Mouse (Mus musculus): Measurements from ENCODE around the gene Kprp. TPM values are rescaled to one million over a fixed set of nuclear protein-coding genes. Genes with fewer than 3 reads are reported as not detected.
"Not testable (repeated sequence)": the region's sequence is repeated elsewhere in the genome, so short reads cannot be mapped to it uniquely, and the experiment has no call there.

The Kprp gene
- polyA plus RNA-seq (2012; rRNA removed): not detected in 2 replicates

DNA sequence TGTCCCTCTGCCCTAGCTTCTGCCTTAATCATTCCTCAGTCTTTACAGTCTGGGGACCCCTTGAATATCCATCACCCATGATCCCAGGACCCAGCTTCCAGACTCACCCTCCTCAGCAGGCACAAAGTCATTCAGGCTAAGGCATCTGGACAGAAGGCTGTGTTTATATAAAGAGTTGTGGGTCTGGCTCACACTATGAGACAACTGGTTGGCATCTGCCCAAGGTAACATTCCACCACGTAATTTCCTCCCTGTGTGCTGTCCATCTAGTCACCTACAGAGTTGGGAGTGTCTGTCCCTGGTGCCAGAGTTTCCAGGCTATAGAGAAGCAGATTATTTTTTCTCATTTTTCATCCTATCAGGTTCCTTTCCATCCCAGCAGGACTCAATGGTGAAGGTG lies at the start of gene Kprp:
Kprp (minus strand) TSS at position 140 of the 400 bp plus-strand sequence.
- Histone ChIP-seq H3K4me3 (ENCODE audit: low read depth, low read length) (no peak within 1 kb of the TSS), H3K27ac (ENCODE audit: insufficient read depth, low read depth, low read length) (no peak within 1 kb of the TSS), H3K4me1 (ENCODE audit: control insufficient read depth, insufficient read depth, insufficient read length, low read length) (no peaks in the 10 kb centered on the region), H3K27me3 (ENCODE audit: control insufficient read depth, insufficient read depth, low read length) (no peaks in the 10 kb centered on the region), H3K36me3 (ENCODE audit: control insufficient read depth, insufficient read depth, low read length) (no peaks in the 10 kb centered on the region)
- WGBS: 20% methylated on average over 1 of the region's 1 CpGs
- TF ChIP-seq POLR2A (IDR thresholded peaks at IDR 0.05; ENCODE audit: low read depth, low read length): no peak
- no peak for TF ChIP-seq CTCF (IDR thresholded peaks at IDR 0.05; ENCODE audit: extremely low read depth, insufficient read length, insufficient replicate concordance, low read depth, low read length)

GRCm38 (mm10) chr3:92874180-92874579 lies 47.1 kb upstream of the Kprp start:
- H3K4me1 ChIP-seq (ENCODE audit: control insufficient read depth, insufficient read depth, insufficient read length, low read length): no peaks in the 10 kb centered on the region
- TF ChIP-seq CTCF (IDR thresholded peaks at IDR 0.05; ENCODE audit: extremely low read depth, insufficient read length, insufficient replicate concordance, low read depth, low read length) (no peak), POLR2A (IDR thresholded peaks at IDR 0.05; ENCODE audit: low read depth, low read length) (no peak)
- no peaks in the 10 kb centered on the region for H3K36me3 ChIP-seq (ENCODE audit: control insufficient read depth, insufficient read depth, low read length)
- H3K27ac ChIP-seq (ENCODE audit: insufficient read depth, low read depth, low read length): no peak overlapping the region
- H3K4me3 ChIP-seq (ENCODE audit: low read depth, low read length): no peak overlapping the region
- 82% methylated on average over 3 of the region's 3 CpGs for WGBS
- H3K27me3 ChIP-seq (ENCODE audit: control insufficient read depth, insufficient read depth, low read length): no peaks in the 10 kb centered on the region

- Histone ChIP-seq H3K27me3 (ENCODE audit: control insufficient read depth, insufficient read depth, low read length) (no peaks in the 10 kb centered on the region), H3K27ac (ENCODE audit: insufficient read depth, low read depth, low read length) (no peak within 1 kb of the TSS), H3K4me3 (ENCODE audit: low read depth, low read length) (no peak within 1 kb of the TSS), H3K36me3 (ENCODE audit: control insufficient read depth, insufficient read depth, low read length) (no peaks in the 10 kb centered on the region), H3K4me1 (ENCODE audit: control insufficient read depth, insufficient read depth, insufficient read length, low read length) (no peaks in the 10 kb centered on the region)
- TF ChIP-seq CTCF (IDR thresholded peaks at IDR 0.05; ENCODE audit: extremely low read depth, insufficient read length, insufficient replicate concordance, low read depth, low read length) (no peak), POLR2A (IDR thresholded peaks at IDR 0.05; ENCODE audit: low read depth, low read length) (no peak)
- WGBS: 74% methylated on average over 4 of the region's 4 CpGs
Measured at GRCm38 (mm10) chr3:92870116-92870515, 43.1 kb upstream of the Kprp start, which contains the start of gene 2310050C09Rik. TSS of gene 2310050C09Rik (minus strand) at chr3:92870216.

- TF ChIP-seq POLR2A (IDR thresholded peaks at IDR 0.05; ENCODE audit: low read depth, low read length) (no peak), CTCF (IDR thresholded peaks at IDR 0.05; ENCODE audit: extremely low read depth, insufficient read length, insufficient replicate concordance, low read depth, low read length) (no peak)
- 86% methylated on average over 3 of the region's 3 CpGs for WGBS
- H3K36me3 ChIP-seq (ENCODE audit: control insufficient read depth, insufficient read depth, low read length): no peaks in the 10 kb centered on the region
- no peak within 1 kb of the TSS for H3K4me3 ChIP-seq (ENCODE audit: low read depth, low read length)
- H3K27ac ChIP-seq (ENCODE audit: insufficient read depth, low read depth, low read length): no peak within 1 kb of the TSS
- H3K4me1 ChIP-seq (ENCODE audit: control insufficient read depth, insufficient read depth, insufficient read length, low read length): no peaks in the 10 kb centered on the region
- no peaks in the 10 kb centered on the region for H3K27me3 ChIP-seq (ENCODE audit: control insufficient read depth, insufficient read depth, low read length)
Measured at GRCm38 (mm10) chr3:92851186-92851585, 24.1 kb upstream of the Kprp start, which contains the start of gene Lce1l. TSS of gene Lce1l (minus strand) at chr3:92851286.

DNA sequence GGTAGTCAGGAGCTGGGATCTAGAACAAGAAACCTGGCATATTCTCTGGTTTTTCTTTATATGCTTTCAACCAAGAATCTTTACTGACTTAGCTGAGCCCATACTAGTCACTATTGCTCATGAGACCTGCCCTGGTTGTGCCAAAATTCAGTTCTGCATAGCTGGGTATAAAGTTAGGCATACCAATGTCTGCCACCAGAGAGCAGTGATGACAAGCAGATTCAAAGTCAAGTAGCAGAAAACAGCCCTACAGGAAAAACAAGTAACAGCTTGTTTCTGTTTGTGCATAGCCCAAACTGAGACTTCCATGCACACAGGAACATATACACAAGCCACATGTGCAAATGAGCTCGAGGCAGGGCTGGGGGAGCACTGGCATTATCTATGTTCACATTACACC lies 1.2 kb downstream of the Kprp start:
- WGBS: 11% methylated on average over 1 of the region's 1 CpGs
- TF ChIP-seq POLR2A (IDR thresholded peaks at IDR 0.05; ENCODE audit: low read depth, low read length) (no peak), CTCF (IDR thresholded peaks at IDR 0.05; ENCODE audit: extremely low read depth, insufficient read length, insufficient replicate concordance, low read depth, low read length) (no peak)
- H3K27me3 ChIP-seq (ENCODE audit: control insufficient read depth, insufficient read depth, low read length): no peaks in the 10 kb centered on the region
- no peaks in the 10 kb centered on the region for H3K36me3 ChIP-seq (ENCODE audit: control insufficient read depth, insufficient read depth, low read length)
- no peak overlapping the region for H3K27ac ChIP-seq (ENCODE audit: insufficient read depth, low read depth, low read length)
- no peaks in the 10 kb centered on the region for H3K4me1 ChIP-seq (ENCODE audit: control insufficient read depth, insufficient read depth, insufficient read length, low read length)
- H3K4me3 ChIP-seq (ENCODE audit: low read depth, low read length): no peak overlapping the region

DNA sequence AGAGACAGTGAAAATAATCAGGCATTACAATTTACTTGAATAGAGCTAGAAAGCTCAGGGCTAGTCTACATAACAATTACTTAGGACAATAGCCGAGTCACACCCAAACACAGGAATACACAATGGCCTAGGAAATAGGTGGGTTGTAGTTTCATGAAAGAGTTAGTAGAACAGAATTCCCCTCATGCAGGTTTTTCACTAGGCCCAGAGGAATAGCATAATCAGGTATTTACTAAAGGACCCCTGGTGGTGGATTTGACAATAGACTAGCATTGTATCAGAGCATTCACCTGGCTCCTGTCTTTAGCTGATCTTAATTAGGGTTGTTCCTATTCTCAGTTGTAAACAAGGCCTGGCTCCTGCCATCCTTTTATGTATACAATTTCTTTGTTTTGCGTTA lies 11.0 kb downstream of the Kprp start:
- H3K4me3 ChIP-seq (ENCODE audit: low read depth, low read length); H3K27ac ChIP-seq (ENCODE audit: insufficient read depth, low read depth, low read length); H3K4me1 ChIP-seq (ENCODE audit: control insufficient read depth, insufficient read depth, insufficient read length, low read length); H3K27me3 ChIP-seq (ENCODE audit: control insufficient read depth, insufficient read depth, low read length); H3K36me3 ChIP-seq (ENCODE audit: control insufficient read depth, insufficient read depth, low read length): not testable (repeated sequence)
- 86% methylated on average over 2 of the region's 2 CpGs for WGBS

GRCm38 (mm10) chr3:92815581-92815980 lies 11.5 kb downstream of the Kprp start:
- Histone ChIP-seq H3K27me3 (ENCODE audit: control insufficient read depth, insufficient read depth, low read length) (no peaks in the 10 kb centered on the region), H3K36me3 (ENCODE audit: control insufficient read depth, insufficient read depth, low read length) (no peaks in the 10 kb centered on the region), H3K27ac (ENCODE audit: insufficient read depth, low read depth, low read length) (no peak overlapping the region), H3K4me3 (ENCODE audit: low read depth, low read length) (no peak overlapping the region), H3K4me1 (ENCODE audit: control insufficient read depth, insufficient read depth, insufficient read length, low read length) (no peaks in the 10 kb centered on the region)
- WGBS: 88% methylated on average over 3 of the region's 3 CpGs
- TF ChIP-seq CTCF (IDR thresholded peaks at IDR 0.05; ENCODE audit: extremely low read depth, insufficient read length, insufficient replicate concordance, low read depth, low read length): no peak
- no peak for TF ChIP-seq POLR2A (IDR thresholded peaks at IDR 0.05; ENCODE audit: low read depth, low read length)

DNA sequence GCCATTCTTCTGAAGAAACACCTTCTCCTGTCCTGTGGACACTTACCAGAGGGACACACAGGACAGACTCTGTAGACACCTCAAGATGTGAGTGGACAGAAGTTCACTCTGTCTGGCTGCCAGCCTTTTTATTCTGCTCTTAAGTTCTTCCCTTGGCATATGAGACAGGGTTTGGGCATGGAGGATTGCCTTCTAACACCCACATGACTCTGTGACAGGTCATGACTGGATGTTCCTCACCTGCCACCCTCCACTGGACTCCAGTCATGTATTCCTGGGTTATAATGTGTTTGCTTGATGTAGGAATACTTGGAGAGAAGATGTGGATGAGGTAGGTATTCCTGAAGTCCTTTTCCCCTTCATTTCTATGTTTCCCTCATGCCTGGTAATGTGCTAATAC lies 19.3 kb downstream of the Kprp start, which contains the start of gene Lce1k:
Lce1k (minus strand) TSS at position 101 of the 400 bp plus-strand sequence.
- H3K27me3 ChIP-seq (ENCODE audit: control insufficient read depth, insufficient read depth, low read length): no peaks in the 10 kb centered on the region
- H3K27ac ChIP-seq (ENCODE audit: insufficient read depth, low read depth, low read length): no peak within 1 kb of the TSS
- no peak within 1 kb of the TSS for H3K4me3 ChIP-seq (ENCODE audit: low read depth, low read length)
- no peaks in the 10 kb centered on the region for H3K4me1 ChIP-seq (ENCODE audit: control insufficient read depth, insufficient read depth, insufficient read length, low read length)
- no peaks in the 10 kb centered on the region for H3K36me3 ChIP-seq (ENCODE audit: control insufficient read depth, insufficient read depth, low read length)
- no peak for TF ChIP-seq POLR2A (IDR thresholded peaks at IDR 0.05; ENCODE audit: low read depth, low read length)
- no peak for TF ChIP-seq CTCF (IDR thresholded peaks at IDR 0.05; ENCODE audit: extremely low read depth, insufficient read length, insufficient replicate concordance, low read depth, low read length)

All from small intestine, adult 2 months (tissue).